Mouse (Mus musculus) c-Kit-positive CD71-positive TER-119-positive erythroid progenitor cells, embryonic 14.5 days (primary cell): ENCODE data around the gene Gtpbp4.
A peak's percentile ranks its signal among the peaks of the same experiment; 100 is the strongest.
"Not testable (repeated sequence)": the region's sequence is repeated elsewhere in the genome, so short reads cannot be mapped to it uniquely, and the experiment has no call there.

ENCODE experiments used
- DNase-seq: peaks from one replicate; pipeline ENCODE4 v3.0.0-alpha.2; 2013; ENCODE audit warnings: low spot score

Gtpbp4 gene

DNA sequence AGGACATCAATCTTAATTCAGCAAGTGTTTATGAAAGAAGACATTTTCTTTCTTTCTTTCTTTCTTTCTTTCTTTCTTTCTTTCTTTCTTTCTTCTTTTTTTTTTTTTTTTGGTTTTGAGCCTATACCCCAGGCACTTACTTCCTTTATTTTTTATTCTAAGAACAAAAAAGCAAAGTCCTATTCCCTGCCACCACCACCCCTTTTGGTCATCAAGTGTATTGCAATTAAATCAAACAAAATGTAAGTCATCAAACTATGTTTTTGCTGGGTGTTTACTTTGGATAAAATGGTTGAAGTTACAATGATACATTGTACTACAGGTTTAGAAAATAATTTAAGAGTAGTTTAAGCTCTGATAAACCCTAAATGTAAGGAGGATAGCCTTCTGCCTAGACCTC is 23.5 kb downstream of the Gtpbp4 start:
- no peak for DNase-seq

DNA sequence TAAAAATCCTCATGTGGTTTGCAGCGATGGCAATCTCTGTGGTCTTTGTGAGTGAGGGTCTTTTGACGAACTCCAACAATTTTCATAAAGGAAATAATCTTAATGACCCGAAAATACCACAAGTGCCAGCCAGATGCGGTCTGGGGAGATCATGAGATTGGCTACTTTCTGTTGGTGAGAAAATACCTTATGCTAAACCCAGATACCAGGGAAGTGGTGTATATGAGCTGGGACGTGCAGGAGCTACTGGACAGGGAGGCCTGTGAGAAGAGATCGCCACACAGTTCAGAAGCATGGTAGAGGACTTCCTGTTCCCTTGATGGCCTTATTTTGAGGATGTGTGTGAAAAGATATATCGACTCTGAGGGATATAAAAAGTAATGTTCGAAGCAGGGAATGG is 28.1 kb downstream of the Gtpbp4 start:
- DNase-seq: no peak

DNA sequence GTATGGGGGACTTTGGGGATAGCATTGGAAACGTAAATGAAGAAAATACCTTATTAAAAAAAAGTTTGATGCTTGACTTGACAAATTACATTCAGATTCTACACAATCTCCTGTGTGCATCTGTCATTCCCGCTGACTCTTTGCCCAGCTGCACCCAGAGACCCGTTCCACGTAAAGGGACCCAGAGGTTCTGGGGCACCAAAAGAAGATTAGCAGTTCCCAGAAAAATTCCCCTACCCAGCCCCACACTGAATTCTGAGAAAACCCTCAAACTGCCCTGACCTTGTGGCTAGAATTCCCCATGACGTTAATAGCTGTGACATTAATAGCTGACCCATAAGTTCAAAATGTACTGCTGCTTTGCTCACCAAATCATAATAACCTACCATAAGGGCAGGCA is 30.7 kb downstream of the Gtpbp4 start:
- peak; percentile 48 for DNase-seq

DNA sequence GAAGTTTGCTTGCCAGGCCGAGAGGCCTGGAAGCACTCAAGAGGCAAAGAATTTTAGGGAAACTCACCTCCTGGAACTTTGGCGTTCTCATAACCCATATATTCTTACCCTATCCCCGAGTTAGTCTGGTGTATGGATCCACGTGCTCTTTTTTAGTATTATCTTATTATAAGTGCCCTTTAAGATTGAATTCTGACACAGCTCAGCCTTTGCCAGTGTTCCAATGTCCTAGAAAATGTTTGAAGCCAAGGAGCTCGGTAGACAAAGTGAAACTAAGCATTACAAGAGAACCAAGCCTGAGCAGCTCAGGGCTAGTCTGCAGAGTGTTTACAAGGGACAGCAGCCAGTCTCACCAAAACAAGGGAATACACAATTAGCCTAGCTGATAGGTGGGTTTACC is 33.6 kb downstream of the Gtpbp4 start:
- not testable (repeated sequence) for DNase-seq

DNA sequence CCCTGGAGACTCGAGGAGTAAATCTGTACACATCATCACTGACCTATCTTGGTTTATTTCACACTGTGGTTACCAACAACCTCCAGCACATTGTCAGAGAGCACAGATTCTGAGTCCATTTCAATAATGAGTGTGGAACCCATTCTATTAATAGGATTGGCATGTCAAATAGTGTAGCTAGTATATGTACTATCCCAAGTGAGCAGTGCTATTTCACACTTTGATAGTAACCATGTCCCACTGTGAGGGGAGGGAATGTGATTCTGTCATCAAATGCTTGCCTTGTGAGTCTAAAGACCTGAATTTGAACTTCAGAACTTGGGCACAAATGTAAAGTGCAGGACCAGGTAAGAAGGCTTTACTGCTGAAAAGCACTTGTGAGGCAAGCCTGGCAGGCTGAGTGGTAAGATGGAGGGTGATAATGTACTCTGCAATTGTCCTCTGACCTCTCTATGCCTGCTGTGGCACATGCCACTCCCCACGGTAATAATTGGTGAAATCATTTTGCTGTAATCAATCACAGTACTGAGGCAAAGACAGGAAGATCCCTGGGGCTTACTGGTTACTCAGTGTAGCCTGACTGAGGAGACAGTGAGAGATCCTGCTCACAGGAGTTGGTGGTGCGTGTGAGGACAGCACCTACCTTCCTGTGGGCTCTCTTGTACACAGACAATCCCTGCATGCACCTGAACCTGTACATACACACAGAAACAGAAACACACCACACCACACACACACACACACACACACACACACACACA is 34.6 kb downstream of the Gtpbp4 start:
- not testable (repeated sequence) for DNase-seq

DNA sequence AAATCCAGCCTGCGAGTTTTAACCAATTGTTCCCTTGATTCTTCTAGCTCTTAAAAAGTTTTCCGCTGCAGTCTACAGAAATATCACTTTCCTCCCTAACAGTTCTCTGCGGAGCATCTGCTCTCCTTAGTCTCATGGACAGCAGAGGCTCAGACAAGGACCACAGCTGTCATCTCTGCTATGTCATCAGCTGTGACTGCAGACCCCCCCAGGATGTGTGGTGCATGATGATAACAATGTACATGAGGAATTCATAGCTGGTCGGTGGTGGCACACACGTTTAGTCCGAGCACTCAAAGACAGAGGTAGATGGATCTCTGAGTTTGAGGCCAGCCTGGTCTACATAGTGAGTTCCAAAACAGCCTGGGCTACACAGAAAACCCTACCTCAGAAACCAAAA is 36.3 kb downstream of the Gtpbp4 start:
- DNase-seq: not testable (repeated sequence)

DNA sequence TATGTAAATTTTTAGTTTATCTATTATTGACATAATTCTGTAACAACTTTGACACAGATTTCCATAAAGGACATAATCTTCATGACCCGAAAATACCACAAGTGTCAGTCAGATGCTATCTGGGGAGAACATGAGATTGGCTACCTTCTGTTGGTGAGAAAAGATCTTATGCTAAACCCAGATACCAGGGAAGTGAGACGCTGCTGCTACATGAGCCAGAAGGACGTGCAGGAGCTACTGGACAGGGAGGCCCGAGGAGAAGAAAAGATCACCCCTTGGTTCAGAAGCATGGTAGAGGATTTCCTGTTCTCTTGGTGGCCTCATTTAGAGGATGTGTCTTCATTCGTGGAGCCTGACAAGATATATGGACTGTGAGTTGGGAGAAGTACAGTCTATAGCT is 36.8 kb downstream of the Gtpbp4 start:
- not testable (repeated sequence) for DNase-seq

DNA sequence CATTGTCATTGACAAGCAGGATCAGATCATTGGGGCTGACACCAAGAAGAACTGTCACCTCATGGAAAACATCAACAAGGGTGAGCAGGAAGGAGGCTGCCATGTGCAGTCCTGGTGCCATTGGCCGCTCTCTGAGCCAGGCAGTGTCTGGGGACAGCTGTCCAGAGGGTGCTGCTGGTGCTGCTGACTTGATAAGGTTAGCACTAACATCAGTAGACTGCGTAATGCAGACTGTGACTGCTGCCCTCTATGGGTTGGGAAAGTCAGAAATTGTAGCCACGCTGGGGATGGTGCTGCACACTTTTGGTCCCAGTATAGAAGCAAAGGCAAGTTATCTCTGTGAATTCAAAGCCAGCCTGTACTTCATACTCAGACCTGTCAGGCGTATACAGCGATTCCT is 39.0 kb downstream of the Gtpbp4 start:
- not testable (repeated sequence) for DNase-seq

DNA sequence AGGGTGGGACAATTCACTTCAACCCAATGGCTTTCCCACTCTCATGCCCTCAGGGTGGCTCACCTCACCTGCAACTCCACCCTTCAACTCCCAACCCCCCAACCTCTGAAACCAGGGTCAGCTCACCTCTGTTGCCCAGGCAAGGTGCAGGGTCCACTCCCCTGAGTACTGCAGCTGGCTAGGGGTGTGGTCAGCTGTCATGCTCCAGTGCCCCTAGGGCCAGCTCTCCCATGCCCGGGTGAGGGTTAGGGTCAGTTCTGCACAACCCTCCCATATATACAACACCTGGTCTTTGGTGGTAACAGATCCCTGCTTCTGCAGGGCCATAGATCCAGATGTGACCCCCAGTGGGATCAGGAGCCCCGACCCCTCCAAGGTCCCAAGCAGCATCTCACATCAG is 40.8 kb downstream of the Gtpbp4 start:
- DNase-seq: not testable (repeated sequence)

DNA sequence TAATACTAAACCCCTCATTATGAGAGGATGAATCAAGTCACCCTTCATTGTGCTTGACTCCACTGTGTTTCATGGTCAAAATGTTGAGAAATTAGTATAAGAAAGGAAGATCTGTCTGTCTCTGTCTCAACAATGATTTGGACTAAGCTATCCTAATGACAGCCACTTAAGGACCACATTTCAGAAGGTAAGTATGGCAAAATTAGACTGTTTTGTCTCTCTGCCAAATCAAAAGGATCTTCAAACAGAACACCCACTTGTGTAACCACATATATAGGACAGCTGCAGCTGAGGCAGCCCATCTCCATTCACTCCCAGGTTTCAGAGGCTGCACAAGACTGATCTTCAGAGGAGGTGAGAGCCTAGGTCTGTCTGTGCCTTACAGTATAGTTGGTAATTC is 43.3 kb downstream of the Gtpbp4 start, which contains the start of gene Idi2:
TSS of gene Idi2 (plus strand) at position 301 of the 400 bp plus-strand sequence.
- not testable (repeated sequence) for DNase-seq

DNA sequence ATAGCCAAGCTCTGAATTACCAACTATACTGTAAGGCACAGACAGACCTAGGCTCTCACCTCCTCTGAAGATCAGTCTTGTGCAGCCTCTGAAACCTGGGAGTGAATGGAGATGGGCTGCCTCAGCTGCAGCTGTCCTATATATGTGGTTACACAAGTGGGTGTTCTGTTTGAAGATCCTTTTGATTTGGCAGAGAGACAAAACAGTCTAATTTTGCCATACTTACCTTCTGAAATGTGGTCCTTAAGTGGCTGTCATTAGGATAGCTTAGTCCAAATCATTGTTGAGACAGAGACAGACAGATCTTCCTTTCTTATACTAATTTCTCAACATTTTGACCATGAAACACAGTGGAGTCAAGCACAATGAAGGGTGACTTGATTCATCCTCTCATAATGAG is 47.8 kb downstream of the Gtpbp4 start, which contains the start of gene Gm9745:
TSS of gene Gm9745 (minus strand) at position 101 of the 400 bp plus-strand sequence.
- not testable (repeated sequence) for DNase-seq

DNA sequence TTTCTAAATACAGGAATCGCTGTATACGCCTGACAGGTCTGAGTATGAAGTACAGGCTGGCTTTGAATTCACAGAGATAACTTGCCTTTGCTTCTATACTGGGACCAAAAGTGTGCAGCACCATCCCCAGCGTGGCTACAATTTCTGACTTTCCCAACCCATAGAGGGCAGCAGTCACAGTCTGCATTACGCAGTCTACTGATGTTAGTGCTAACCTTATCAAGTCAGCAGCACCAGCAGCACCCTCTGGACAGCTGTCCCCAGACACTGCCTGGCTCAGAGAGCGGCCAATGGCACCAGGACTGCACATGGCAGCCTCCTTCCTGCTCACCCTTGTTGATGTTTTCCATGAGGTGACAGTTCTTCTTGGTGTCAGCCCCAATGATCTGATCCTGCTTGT is 52.1 kb downstream of the Gtpbp4 start:
- not testable (repeated sequence) for DNase-seq

DNA sequence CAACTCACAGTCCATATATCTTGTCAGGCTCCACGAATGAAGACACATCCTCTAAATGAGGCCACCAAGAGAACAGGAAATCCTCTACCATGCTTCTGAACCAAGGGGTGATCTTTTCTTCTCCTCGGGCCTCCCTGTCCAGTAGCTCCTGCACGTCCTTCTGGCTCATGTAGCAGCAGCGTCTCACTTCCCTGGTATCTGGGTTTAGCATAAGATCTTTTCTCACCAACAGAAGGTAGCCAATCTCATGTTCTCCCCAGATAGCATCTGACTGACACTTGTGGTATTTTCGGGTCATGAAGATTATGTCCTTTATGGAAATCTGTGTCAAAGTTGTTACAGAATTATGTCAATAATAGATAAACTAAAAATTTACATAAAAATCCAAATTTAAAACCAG is 54.2 kb downstream of the Gtpbp4 start:
- not testable (repeated sequence) for DNase-seq

DNA sequence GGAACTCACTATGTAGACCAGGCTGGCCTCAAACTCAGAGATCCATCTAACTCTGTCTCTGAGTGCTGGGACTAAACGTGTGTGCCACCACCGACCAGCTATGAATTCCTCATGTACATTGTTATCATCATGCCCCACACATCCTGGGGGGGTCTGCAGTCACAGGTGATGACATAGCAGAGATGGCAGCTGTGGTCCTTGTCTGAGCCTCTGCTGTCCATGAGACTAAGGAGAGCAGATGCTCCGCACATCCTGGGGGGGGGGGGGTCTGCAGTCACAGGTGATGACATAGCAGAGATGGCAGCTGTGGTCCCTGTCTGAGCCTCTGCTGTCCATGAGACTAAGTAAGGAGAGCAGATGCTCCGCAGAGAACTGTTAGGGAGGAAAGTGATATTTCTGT is 54.8 kb downstream of the Gtpbp4 start:
- DNase-seq: not testable (repeated sequence)

DNA sequence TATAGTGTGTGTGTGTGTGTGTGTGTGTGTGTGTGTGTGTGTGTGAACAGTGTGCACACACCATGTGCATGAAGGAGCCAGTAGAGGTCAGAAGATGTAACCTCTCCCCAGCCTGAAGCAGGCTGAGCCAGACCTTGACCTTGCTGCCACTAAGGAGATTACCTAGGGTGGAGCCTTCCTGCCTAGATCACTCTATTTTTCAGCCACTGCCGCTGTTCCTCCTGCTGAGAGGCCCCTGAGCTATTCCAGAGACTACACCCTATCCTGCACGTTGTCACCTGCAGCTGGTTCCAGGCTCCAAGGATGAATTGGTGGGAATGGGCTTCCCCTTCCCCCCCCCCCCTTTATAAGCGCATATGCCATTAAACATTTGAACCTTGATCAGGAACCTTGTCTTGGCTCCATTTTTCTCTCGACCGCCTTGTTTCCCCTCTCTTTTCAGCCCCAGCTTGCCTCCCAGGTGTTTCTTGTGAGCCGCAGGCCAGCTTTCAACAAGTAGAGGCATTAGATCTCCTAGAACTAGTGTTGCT is 58.2 kb downstream of the Gtpbp4 start:
- DNase-seq: not testable (repeated sequence)

DNA sequence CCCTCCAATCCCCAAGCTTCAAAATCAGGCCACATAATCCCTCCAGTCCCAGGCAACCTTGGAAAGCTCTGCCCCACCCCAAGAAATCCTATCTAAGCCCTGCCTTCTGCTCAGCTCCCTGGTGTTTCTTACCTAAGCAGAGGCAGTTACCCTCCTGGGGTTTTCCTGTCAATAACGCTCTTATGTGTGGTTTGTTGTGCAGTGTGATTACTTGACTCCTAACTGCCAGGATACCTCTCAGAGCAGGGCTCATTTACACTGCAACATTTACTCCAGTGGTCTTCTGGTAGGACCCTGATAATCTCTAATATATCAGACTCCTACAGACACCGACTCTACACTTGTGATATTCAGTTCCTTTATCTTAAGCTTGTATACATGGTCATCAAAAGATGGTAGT is 62.4 kb downstream of the Gtpbp4 start:
- no peak for DNase-seq
